Mouse (Mus musculus) E14TG2a.4 (cell line): ENCODE data around the gene Nr6a1.

Experiments used
- CTCF ChIP-seq: conservative IDR thresholded peaks from 2 replicates; pipeline ENCODE4 v1.5.1; 2014; ENCODE audit warnings: low read length
- NANOG ChIP-seq: IDR thresholded peaks from 2 replicates; pipeline ENCODE4 v1.6.1; 2014; ENCODE audit warnings: borderline replicate concordance, low read length, mixed read lengths
- POU5F1 ChIP-seq: IDR thresholded peaks from 2 replicates; pipeline ENCODE4 v1.6.1; 2014; ENCODE audit warnings: low read length, borderline replicate concordance

DNA sequence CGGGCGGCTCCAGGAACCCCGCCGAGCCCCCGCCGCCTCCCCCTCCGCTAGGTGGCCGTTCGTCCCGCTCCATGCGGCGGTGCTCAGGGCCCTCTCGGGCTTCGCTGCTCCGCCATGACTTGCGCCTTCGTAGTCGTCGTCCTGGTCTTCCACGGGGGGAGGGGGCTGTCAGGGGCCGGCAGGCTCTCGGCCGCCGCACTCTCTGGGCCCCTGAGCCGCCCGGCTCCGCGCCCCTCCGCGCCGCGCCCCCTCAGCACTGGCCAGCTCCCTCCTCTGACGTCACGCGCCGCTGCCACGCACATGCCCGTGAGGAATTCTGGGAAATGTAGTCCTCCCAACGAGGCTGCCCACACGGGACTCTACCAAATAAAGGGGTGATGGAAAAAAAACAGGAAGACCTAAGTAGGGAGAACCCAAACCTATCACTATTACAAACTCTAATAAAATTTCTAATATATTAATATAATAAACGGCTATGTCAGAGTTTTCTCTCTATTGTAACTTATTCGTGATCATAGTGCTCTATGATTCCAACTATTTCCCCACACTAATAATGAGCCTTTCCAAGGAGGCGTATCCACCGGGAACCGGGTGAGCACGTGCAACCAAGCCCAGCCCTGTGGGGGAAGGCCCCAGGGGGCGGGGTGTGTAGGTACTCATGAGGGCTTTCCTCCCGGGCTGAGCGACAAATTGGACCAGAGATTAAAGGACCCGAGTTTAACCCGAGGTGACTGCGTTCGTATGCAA lies 1.2 kb downstream of the Nr6a1 start:
- TF ChIP-seq CTCF: no peak
- no peak for TF ChIP-seq POU5F1
- TF ChIP-seq NANOG: no peak
